Mouse (Mus musculus): ENCODE data around the gene Ramp1.

The Ramp1 gene

GRCm38 (mm10) chr1:91179533-91180173 lies at the start of gene Ramp1:
Ramp1 (plus strand) TSS chr1:91179822.
- no peak for DNase-seq (ENCODE audit: low read depth, low spot score)

DNA sequence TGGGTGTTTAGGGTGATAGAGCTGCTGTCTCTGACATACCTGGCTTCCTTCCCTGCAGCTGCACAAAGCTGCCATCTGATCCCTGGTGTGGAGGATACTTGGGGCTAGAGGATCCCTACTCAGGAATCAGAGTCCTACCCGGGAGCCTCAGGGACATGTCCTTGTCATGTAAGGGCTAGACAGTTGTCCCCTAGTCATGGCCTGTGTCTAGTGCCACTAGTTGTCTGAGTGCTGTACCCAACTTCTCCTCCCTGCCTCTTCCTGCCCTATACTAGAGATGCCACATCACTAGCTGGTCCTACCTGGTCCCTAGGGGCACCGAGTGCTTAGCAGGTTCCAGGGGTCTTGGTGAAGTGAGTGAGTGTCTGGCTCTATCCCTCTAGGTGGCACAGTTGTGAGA lies 42.6 kb upstream of the Ramp1 start:
- DNase-seq (ENCODE audit: low read depth, low spot score) = no peak

DNA sequence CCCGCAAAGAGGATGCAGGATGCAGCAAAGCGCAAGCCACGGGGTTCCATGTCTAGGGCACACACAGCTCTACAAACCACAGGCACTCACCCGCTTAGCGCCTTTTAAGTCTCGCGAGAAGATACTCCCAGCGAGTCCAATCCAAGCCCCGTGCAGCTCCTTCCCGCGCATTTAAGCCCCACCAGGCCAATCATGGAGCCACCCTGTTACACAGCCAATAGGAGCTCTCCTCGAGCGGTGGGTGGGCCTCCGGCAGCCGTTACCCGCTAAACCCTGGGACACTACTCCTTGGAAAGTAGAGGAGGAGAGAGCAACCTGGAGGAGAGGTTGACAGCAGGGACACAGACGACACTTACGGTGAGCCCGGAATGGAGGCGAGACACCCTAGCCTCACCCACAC lies 34.8 kb upstream of the Ramp1 start, which contains the start of gene Rbm44:
Rbm44 (plus strand) TSS at position 277 of the 400 bp plus-strand sequence.
- peak; percentile 70 for DNase-seq (ENCODE audit: low read depth, low spot score)

- no peak for DNase-seq (ENCODE audit: low read depth, low spot score)
These were observed 28.1 kb upstream of the Ramp1 start for GRCm38 (mm10) chr1:91151509-91151908.

DNA sequence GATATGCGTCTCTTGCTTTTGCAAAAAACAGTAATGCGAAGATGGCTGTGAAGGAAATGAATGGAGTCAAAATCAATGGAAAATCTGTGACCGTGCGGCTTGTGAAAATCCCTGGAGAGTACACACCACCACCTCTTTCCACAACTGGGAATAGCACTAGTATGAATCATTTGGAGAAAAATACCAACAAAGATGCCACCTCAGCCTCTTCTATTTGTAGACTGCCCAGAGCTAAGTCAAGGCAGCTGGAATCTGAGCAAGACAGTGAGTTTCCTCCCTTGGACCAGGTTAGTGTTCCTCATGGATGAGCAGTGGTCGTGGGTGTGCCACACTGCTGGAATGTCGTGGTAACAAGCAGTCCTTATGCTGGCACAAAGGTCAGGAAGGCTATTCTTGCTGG lies 12.8 kb upstream of the Ramp1 start:
- no peak for DNase-seq (ENCODE audit: low read depth, low spot score)

GRCm38 (mm10) chr1:91169157-91169556 lies 10.5 kb upstream of the Ramp1 start:
- DNase-seq (ENCODE audit: low read depth, low spot score) = no peak

DNA sequence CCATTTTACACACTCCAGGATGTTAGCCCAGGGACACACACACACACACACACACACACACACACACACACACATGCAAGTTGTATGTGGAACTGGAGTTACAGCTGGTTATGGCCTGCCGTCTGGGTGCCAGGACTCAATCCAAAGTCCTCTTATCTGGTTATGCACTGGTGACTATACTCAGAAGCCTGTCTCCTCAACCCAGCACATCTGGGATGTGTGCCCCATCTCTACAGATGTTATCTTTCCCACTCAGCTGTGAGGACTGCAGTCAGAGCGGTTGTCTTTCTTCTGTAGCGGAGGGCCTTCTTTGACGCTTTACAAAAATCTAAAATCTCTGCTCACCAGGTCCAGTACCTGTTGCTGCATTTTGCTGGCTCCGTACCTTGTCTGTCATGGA lies 4.8 kb upstream of the Ramp1 start:
- DNase-seq (ENCODE audit: low read depth, low spot score) = no peak

DNA sequence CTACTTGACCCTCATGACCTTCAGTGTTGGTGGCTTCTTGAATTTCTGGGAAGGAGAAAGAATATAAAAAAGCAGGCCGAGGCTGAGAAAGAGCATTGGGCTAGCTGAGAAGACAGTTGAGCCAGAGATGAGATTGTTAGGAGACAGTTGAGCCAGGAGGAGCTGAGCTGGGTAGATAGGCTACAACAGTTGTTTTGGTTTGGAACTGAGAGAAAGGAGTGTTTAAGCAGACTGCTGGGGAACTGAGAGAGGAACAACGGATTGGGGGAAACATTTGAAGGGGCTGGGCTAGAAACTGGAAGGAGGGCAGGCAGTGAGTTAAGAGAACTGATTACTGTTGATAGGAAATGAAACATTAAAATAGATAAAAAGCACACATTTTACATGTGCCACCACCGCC lies 3.6 kb upstream of the Ramp1 start:
- no peak for DNase-seq (ENCODE audit: low read depth, low spot score)

DNA sequence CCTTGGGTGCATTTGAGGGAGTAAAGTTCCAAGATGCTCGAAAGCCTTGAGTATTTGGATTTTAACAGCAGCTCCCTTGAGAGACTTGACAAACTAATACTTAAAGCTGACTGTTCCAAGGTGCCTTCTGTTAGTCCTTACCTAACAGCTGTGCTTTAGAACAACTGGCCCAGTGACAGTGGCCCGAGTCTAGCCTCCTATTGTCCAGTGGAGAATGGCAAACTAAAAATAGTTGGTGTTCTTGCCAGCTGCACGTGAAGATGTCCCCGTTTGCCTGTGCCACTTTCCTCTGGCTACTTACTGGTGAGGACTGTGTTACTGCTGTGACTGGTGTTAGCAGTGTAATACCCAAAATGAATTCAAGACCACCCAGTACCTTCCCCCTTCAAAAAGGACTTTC lies 2.8 kb upstream of the Ramp1 start:
- no peak for DNase-seq (ENCODE audit: low read depth, low spot score)

DNA sequence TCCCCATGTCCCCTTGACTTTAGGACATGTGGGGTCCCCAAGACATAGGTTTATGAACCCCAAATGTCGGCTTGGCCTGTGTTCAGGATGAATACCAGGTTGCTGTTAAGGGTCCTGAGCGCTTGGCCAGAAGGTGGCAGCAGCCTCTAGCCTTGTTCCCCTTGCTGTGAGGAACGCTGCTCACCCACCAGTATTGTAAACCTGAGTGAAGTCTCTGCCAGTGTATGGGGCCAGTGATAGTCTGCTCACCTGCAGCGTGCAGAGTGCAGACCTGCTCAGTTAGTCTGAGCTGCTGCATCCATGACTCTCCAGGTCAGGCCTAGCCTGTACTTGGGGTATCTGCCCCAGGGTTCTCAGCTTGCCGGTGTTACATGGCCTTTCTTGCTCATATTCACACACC lies 536 bp upstream of the Ramp1 start:
- peak; percentile 50 for DNase-seq (ENCODE audit: low read depth, low spot score)

DNA sequence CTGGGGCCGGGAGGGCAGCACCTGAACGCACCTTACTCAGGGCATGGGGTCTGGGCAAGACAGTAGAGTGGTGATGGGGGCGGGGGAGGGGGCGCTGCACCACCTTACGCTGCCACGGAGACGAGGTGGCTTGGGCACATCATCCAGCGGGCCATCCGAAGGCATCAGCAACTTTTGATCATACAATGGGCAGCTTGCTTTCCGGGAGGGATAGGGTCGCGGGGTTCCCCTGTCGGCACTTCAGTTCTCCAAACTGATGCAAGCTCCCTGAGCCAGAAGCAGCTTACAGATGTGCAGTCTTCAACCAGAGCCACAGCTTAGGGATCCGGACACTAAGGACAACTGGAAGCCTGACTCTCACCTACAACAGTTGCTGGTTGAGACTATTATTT lies 548 bp downstream of the Ramp1 start:
- no peak for DNase-seq (ENCODE audit: low read depth, low spot score)

DNA sequence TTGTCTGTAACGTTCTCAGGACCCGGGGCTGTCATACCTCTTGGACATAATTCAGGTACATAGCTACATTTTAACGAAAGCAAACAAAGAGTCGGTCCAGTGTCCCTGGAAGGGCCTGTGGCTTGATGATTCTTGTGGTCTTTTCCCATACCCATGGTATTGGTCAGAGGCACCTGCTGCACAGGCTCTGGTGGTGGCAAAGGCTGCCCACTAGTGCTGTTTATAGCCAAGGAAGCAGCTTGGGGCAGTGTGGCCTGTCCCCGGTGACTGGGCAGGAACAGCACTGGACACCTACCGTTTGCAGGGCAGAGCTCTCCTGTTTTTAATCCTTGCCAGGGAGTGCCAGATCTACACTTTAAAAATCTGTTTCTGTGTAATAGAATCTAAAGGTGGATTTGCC lies 1.1 kb downstream of the Ramp1 start:
- no peak for DNase-seq (ENCODE audit: low read depth, low spot score)

GRCm38 (mm10) chr1:91181261-91181660 lies 1.6 kb downstream of the Ramp1 start:
- DNase-seq (ENCODE audit: low read depth, low spot score) = no peak

DNA sequence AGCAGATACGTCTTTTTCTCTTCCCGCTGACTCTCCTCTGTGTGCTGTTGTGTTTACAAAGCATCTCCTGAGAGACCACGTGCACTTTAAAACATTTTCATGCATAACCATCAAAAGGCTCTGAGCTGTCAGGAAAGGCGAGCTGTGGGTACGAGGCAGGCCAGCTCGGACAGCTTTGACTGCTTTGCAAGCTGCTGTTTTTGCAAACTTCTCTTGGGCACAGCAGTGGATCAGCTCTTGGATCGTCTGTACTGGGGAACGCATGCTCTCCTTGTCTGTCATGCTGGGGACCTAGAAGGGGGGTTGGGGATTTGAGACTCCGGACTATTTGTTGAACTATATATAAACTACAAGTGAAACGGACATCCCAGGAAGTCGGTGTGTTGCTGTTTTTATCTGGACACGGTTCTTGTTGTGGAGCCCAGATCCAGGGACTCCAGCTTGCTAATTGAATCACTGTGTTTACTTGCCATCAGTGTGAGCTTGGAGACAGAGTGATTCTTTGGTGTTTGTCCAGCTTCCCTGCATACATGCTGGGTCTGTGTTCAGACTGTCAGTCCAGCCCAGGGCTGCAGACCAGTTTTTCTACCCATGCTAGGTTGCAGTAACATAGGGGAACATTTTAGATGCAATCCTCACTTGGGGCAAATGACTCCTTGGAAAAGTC lies 2.3 kb downstream of the Ramp1 start:
- no peak for DNase-seq (ENCODE audit: low read depth, low spot score)

GRCm38 (mm10) chr1:91183305-91183704 lies 3.7 kb downstream of the Ramp1 start:
- DNase-seq (ENCODE audit: low read depth, low spot score) = no peak

GRCm38 (mm10) chr1:91186677-91187076 lies 7.1 kb downstream of the Ramp1 start:
- DNase-seq (ENCODE audit: low read depth, low spot score) = no peak

GRCm38 (mm10) chr1:91187315-91187714 lies 7.7 kb downstream of the Ramp1 start:
- DNase-seq (ENCODE audit: low read depth, low spot score) = no peak

DNA sequence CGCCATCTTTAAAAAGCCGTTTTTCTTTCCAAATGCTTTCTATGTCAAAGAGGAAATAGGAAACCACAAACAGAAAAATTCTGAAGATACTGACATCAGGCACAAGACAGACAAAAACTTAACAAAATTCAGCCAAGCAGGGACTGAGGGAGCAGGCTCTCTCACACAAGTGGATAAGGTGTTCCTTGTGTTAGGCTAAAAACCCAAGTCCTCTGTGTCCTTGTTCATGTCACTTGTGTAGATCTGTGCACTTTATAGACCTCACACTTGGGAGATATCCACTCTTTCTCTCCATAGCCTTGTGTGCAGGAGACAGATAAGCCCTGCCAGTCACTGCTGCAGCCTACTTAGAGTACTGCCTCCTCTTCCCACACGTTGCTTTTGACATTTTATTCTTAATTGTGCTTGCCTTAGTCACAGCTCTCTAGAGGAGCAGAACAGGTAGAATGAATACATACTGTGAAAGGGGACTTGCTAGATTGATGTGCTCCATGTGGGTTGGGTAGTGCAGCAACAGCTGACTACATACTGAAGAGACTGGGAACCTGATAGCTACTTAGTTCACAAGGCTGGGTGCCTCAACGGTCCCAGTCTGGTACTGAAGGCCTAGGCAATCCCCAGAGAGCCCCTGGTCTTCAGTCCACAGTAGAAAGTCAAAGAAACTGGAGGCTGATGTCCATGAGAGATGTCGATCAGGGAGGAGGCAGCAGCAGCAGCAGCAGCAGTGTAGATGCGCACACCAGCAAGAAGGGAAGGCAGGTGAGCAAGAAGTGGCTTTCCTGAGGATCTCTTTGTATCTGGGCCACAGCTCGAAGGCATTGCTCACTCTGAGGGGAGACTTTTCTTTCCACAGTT lies 8.4 kb downstream of the Ramp1 start:
- no peak for DNase-seq (ENCODE audit: low read depth, low spot score)

- no peak for DNase-seq (ENCODE audit: low read depth, low spot score)
These were observed 9.3 kb downstream of the Ramp1 start for GRCm38 (mm10) chr1:91188851-91189460.

- no peak for DNase-seq (ENCODE audit: low read depth, low spot score)
These were observed 12.6 kb downstream of the Ramp1 start for GRCm38 (mm10) chr1:91192184-91192583.

DNA sequence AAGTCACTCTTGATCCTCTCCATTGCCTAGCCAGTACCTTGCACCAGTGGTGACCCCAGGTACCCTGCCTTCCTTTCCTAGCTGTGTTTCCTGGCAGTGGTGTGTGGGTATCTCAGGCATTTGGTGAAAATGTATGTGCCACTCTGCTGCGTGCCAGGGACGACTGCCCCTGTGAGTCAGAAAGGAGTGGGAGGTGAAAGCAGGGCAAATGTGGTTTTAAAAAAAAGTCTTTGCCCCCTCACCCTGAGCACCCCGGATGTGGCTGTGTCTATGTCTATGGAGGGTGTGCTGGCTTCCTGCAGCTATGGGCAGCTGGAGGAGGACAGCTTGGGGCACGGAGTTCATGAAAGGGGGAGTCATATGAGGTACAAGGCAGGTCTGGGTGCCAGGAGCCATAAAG lies 13.6 kb downstream of the Ramp1 start:
- DNase-seq (ENCODE audit: low read depth, low spot score) = no peak

- no peak for DNase-seq (ENCODE audit: low read depth, low spot score)
These were observed 14.1 kb downstream of the Ramp1 start for GRCm38 (mm10) chr1:91193680-91194079.

Measured in ES-CJ7 (cell line).